Mouse (Mus musculus): ENCODE measurements around the gene Trmt2a.

DNA sequence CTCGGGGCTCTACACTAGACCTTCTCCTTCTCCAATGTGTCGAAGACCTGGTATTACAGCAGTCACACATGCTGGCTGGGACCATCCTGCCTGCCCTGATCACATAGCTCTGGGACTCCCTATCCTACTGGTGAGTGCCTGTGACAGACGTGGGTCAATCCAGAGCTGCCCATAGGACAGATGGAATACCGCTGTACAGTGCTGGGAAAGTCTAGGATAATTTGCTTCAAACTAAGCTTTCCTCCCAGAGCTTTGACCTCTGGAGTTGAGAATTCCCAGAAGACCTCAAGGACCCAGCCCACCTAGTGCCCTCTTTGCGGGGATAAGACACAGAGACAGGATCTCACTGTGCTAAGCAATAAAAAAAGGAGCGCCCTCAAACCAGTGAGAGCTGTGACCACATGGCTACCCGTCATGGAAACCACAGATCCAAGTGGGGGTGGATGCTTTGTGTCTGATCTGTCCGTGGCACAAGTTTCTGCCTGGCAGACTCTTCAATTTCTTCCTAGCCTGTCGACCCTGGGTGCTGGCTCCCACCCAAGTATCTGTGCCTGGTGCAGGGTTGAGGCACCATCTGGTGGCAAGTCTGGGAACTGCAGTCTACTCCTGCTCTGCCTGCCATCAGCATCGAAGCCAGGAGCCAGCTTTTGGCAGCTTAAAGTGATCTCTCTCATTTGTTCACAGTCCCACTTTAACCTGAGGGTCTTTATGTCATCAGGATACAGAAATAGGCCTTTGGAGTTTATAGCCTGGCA, 36.9 kb upstream of the Trmt2a start:
- no peak for TF ChIP-seq POLR2A (IDR thresholded peaks at IDR 0.05; ENCODE audit: low read depth, low read length)
- peak; percentile 87 for TF ChIP-seq CTCF (IDR thresholded peaks at IDR 0.05; ENCODE audit: extremely low read depth, insufficient read depth, insufficient read length, insufficient replicate concordance)
